26 mouse cellular contexts compared by ENCODE assay signal in genomic region chr5:17359394-17359999, GRCm38 (mm10). TPM values are rescaled to one million over a fixed set of nuclear protein-coding genes. Genes with fewer than 3 reads are reported as not detected.
"Had no signal": no experiment of that assay in that cellular context is flagged by ENCODE, and none has a peak within 500 bp of the region (broad histone marks: within the 10 kb centered on the region; RNA-seq: fewer than 3 reads in every experiment).

No protein-coding gene starts in this region.

- H3K4me3 ChIP-seq: lung, embryonic 15.5 days; midbrain, embryonic 10.5 days; midbrain, embryonic 12.5 days; myocyte; neural tube, embryonic 13.5 days; neural tube, embryonic 15.5 days had no signal

- H3K4me2 ChIP-seq: lung, embryonic 15.5 days; midbrain, embryonic 12.5 days; neural tube, embryonic 13.5 days; neural tube, embryonic 15.5 days had no signal

- H3K27me3 ChIP-seq: lung, embryonic 15.5 days; midbrain, embryonic 12.5 days; neural tube, embryonic 13.5 days; neural tube, embryonic 15.5 days had no signal

- H3K9me3 ChIP-seq: lung, embryonic 15.5 days; midbrain, embryonic 10.5 days; midbrain, embryonic 12.5 days; neural tube, embryonic 13.5 days; neural tube, embryonic 15.5 days had no signal

- H3K36me3 ChIP-seq: lung, embryonic 15.5 days; midbrain, embryonic 10.5 days; midbrain, embryonic 12.5 days; neural tube, embryonic 13.5 days; neural tube, embryonic 15.5 days had no signal

- H3K9ac ChIP-seq: liver, postnatal 0 days; lung, embryonic 15.5 days; midbrain, embryonic 12.5 days; neural tube, embryonic 13.5 days; neural tube, embryonic 15.5 days had no signal

- H3K4me1 ChIP-seq: lung, embryonic 15.5 days; midbrain, embryonic 10.5 days; midbrain, embryonic 12.5 days; neural tube, embryonic 13.5 days; neural tube, embryonic 15.5 days had no signal

- DNase-seq: liver, postnatal 0 days; lung, adult 2 months; lung, postnatal 14 days; lung, postnatal 36 days; midbrain, embryonic 14.5 days; retina, postnatal 1 day; right cerebral cortex, adult 18-20 months; thymus, adult 18-20 months; thymus, postnatal 14 days; thymus, postnatal 36 days had no signal

- ATAC-seq: liver, postnatal 0 days; lung, postnatal 0 days; midbrain, embryonic 16.5 days had no signal

- H3K27ac ChIP-seq: lung, embryonic 15.5 days; macrophage; midbrain, embryonic 10.5 days; midbrain, embryonic 12.5 days; neural tube, embryonic 13.5 days; neural tube, embryonic 15.5 days had no signal

RNA-seq across cellular contexts. Expression of gene Speer4f2, which starts 13.5 kb away (rescaled TPM):
- total RNA-seq: megakaryocyte, adult 5-6 weeks; megakaryocyte-erythroid progenitor cell, adult 5-6 weeks had no signal
- polyA plus RNA-seq: liver, postnatal 0 days; lung, adult 2 months; lung, embryonic 15.5 days; lung, postnatal 0 days; macrophage; midbrain, embryonic 10.5 days; midbrain, embryonic 12.5 days; midbrain, embryonic 14.5 days; midbrain, embryonic 16.5 days; myocyte; neural tube, embryonic 11.5 days; neural tube, embryonic 13.5 days; neural tube, embryonic 15.5 days; spleen, adult 2 months; stomach, embryonic 14.5 days; stomach, embryonic 16.5 days; thymus, postnatal 0 days had no signal
